Mouse (Mus musculus): ENCODE data around the gene Shroom2.
"Not testable (repeated sequence)": the region's sequence is repeated elsewhere in the genome, so short reads cannot be mapped to it uniquely, and the experiment has no call there.

Gene Shroom2

GRCm38 (mm10) chrX:152768891-152769599, at the start of gene Shroom2:
TSS of gene Shroom2 (minus strand) at chrX:152769465.
- no peak for DNase-seq (ENCODE audit: low spot score)

- DNase-seq (ENCODE audit: low spot score): no peak
Observed at GRCm38 (mm10) chrX:152818996-152819395, 49.7 kb upstream of the Shroom2 start.

GRCm38 (mm10) chrX:152813339-152813738, 44.1 kb upstream of the Shroom2 start:
- DNase-seq (ENCODE audit: low spot score): no peak

GRCm38 (mm10) chrX:152805317-152805716, 36.1 kb upstream of the Shroom2 start:
- no peak for DNase-seq (ENCODE audit: low spot score)

- DNase-seq (ENCODE audit: low spot score): no peak
Observed at GRCm38 (mm10) chrX:152788611-152789010, 19.3 kb upstream of the Shroom2 start.

- no peak for DNase-seq (ENCODE audit: low spot score)
Observed at GRCm38 (mm10) chrX:152788129-152788528, 18.9 kb upstream of the Shroom2 start.

GRCm38 (mm10) chrX:152781720-152782403, 12.6 kb upstream of the Shroom2 start, which contains the start of gene Gpr143:
TSS of gene Gpr143 (plus strand) at chrX:152781921.
- DNase-seq (ENCODE audit: low spot score): no peak

- DNase-seq (ENCODE audit: low spot score): no peak
Observed at GRCm38 (mm10) chrX:152769600-152770157, 414 bp upstream of the Shroom2 start.

- no peak for DNase-seq (ENCODE audit: low spot score)
Observed at GRCm38 (mm10) chrX:152764171-152764570, 5.1 kb downstream of the Shroom2 start.

GRCm38 (mm10) chrX:152762855-152763254, 6.4 kb downstream of the Shroom2 start:
- no peak for DNase-seq (ENCODE audit: low spot score)

- no peak for DNase-seq (ENCODE audit: low spot score)
Observed at GRCm38 (mm10) chrX:152762437-152762836, 6.8 kb downstream of the Shroom2 start.

GRCm38 (mm10) chrX:152756293-152756692, 13.0 kb downstream of the Shroom2 start:
- no peak for DNase-seq (ENCODE audit: low spot score)

GRCm38 (mm10) chrX:152755819-152756218, 13.4 kb downstream of the Shroom2 start:
- DNase-seq (ENCODE audit: low spot score): no peak

GRCm38 (mm10) chrX:152745925-152746324, 23.3 kb downstream of the Shroom2 start:
- no peak for DNase-seq (ENCODE audit: low spot score)

GRCm38 (mm10) chrX:152743642-152744041, 25.6 kb downstream of the Shroom2 start:
- DNase-seq (ENCODE audit: low spot score): no peak

- DNase-seq (ENCODE audit: low spot score): no peak
Observed at GRCm38 (mm10) chrX:152738759-152739368, 30.4 kb downstream of the Shroom2 start.

- no peak for DNase-seq (ENCODE audit: low spot score)
Observed at GRCm38 (mm10) chrX:152738191-152738590, 31.1 kb downstream of the Shroom2 start.

- no peak for DNase-seq (ENCODE audit: low spot score)
Observed at GRCm38 (mm10) chrX:152735283-152735682, 34.0 kb downstream of the Shroom2 start.

GRCm38 (mm10) chrX:152716693-152717092, 52.6 kb downstream of the Shroom2 start:
- DNase-seq (ENCODE audit: low spot score): no peak

- not testable (repeated sequence) for DNase-seq (ENCODE audit: low spot score)
Observed at GRCm38 (mm10) chrX:152710715-152711114, 58.5 kb downstream of the Shroom2 start.

GRCm38 (mm10) chrX:152708359-152708758, 60.9 kb downstream of the Shroom2 start:
- DNase-seq (ENCODE audit: low spot score): no peak

GRCm38 (mm10) chrX:152705397-152705796, 63.9 kb downstream of the Shroom2 start:
- DNase-seq (ENCODE audit: low spot score): peak; percentile 2

GRCm38 (mm10) chrX:152703624-152704023, 65.6 kb downstream of the Shroom2 start:
- no peak for DNase-seq (ENCODE audit: low spot score)

All from left cerebral cortex, adult 11 months (tissue).